Mouse (Mus musculus) olfactory bulb, adult 2 months (tissue): ENCODE data around the gene Rhbg.

Experiments used
- CTCF ChIP-seq: fragments of 200-500 bp; IDR thresholded peaks from 2 replicates; pipeline ENCODE4 v1.5.1; 2012; ENCODE audit warnings: low read depth, mild to moderate bottlenecking, low read length, moderate library complexity; ENCODE audit not compliant: insufficient read depth
- POLR2A ChIP-seq: fragments of 200-500 bp; IDR thresholded peaks from 2 replicates; pipeline ENCODE4 v1.6.1; 2012; ENCODE audit warnings: mild to moderate bottlenecking, low read depth, low read length, moderate library complexity; ENCODE audit not compliant: insufficient read depth

DNA sequence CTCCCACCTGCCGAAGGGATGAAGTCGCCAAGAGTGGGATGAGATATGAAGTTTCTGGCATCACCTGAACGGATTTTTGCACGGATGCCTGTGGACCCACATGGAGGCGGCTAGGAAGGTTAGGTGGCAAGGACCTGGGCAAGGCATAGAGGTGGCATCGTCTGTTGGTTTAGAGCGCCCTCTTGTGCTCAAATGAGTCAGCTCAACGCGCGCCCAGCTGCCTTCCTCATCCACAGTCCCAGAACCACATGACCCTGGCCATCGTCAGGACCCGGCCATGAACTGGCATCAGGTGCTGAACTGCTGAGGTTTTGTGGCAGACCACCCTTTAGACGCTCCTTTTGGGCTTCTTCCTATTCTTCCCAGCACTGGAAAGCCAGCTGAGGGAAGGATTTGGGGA, 12.0 kb downstream of the Rhbg start:
- peak; percentile 96 for TF ChIP-seq CTCF
- no peak for TF ChIP-seq POLR2A
